Mouse (Mus musculus) midbrain, embryonic 11.5 days (tissue): ENCODE results near the gene Dicer1. TPM values are rescaled to one million over a fixed set of nuclear protein-coding genes. Genes with fewer than 3 reads are reported as not detected.

Experiments used
- ATAC-seq: fragments of 200-750 bp; cut with Nextera tagmentation; 2 replicates; pipeline ENCODE4 v1.8.0; 2017; ENCODE audit warnings: moderate TSS enrichment, moderate library complexity; ENCODE audit not compliant: low FRiP score
- DNase-seq: peaks from one replicate; pipeline ENCODE4 v3.0.0; 2015; ENCODE audit warnings: low spot score; ENCODE audit errors: missing footprints
- H3K27ac ChIP-seq: fragments of 300-500 bp; sonication (generic); 2 replicates; pipeline ENCODE4 v1.5.1; 2014; ENCODE audit warnings: low read depth, low read length
- H3K27me3 ChIP-seq: fragments of 300-500 bp; sonication (generic); 2 replicates; pipeline ENCODE4 v1.6.1; 2014; ENCODE audit warnings: mild to moderate bottlenecking, low read length, moderate library complexity, mixed read lengths; ENCODE audit not compliant: control insufficient read depth, insufficient read depth
- H3K36me3 ChIP-seq: fragments of 300-500 bp; sonication (generic); 2 replicates; pipeline ENCODE4 v1.6.1; 2014; ENCODE audit warnings: mild to moderate bottlenecking, low read length, moderate library complexity, mixed read lengths; ENCODE audit not compliant: control insufficient read depth, insufficient read depth
- H3K4me1 ChIP-seq: fragments of 300-500 bp; sonication (generic); 2 replicates; pipeline ENCODE4 v1.6.1; 2014; ENCODE audit warnings: low read length; ENCODE audit not compliant: control insufficient read depth, insufficient read depth
- H3K4me2 ChIP-seq: fragments of 300-500 bp; sonication (generic); 2 replicates; pipeline ENCODE4 v1.6.1; 2014; ENCODE audit warnings: mild to moderate bottlenecking, moderate library complexity
- H3K4me3 ChIP-seq: fragments of 300-500 bp; sonication (generic); 2 replicates; pipeline ENCODE4 v1.5.1; 2014; ENCODE audit warnings: low read depth, low read length
- H3K9ac ChIP-seq: fragments of 300-500 bp; sonication (generic); 2 replicates; pipeline ENCODE4 v1.6.1; 2014; ENCODE audit warnings: low read length
- H3K9me3 ChIP-seq: fragments of 300-500 bp; sonication (generic); 2 replicates; pipeline ENCODE4 v1.6.1; 2016; ENCODE audit warnings: low read length; ENCODE audit not compliant: control insufficient read depth
- WGBS: fragments of 180-500 bp; shearing (Covaris S2); extraction: QIAGEN DNeasy Blood & Tissue Kit; methylation state at CpG from one replicate; pipeline ENCODE4 v1.1.7; 2014; 5-methylcytosine and 5-hydroxymethylcytosine counted together
- polyA plus RNA-seq: library from polyadenylated mRNA; unstranded; fragments of >200 nt; fragmentation: Nextera tagmentation; extraction: Ambion mirVana; gene quantifications from 2 replicates; pipeline ENCODE4 v1.2.1, GENCODE M21; 2014

The Dicer1 gene
- polyA plus RNA-seq, 1 experiment from 2014 or later: 25.5 TPM

DNA sequence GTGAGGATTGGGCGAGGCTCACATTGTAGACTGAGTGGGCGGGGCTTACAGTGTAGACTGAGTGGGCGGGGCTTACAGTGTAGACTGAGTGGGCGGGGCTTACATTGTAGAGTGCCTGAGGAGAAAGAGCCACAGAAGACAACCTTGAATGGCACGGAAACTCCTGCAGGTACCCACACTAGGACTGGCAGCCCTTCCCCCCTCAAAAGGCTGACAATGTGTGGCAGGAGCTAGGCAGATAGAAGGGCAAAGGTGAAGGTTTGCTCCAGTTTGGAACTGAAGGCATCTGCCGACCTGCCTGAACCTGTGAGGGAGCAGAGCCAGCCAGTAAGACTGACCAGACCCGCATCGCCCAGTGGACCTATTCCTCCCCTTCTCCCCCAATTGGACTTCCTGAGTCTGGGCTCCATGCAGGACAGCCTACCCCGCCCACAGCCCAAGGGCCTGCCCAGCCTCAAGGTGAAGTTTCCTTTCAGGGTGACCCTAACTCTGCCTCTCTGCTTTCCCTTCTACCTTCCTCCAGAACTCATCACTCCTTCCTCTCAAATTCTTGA, 74.3 kb downstream of the Dicer1 start:
- H3K4me2 ChIP-seq: no peak overlapping the region
- H3K27ac ChIP-seq: no peak overlapping the region
- no peak overlapping the region for H3K9ac ChIP-seq
- WGBS: 91% methylated on average over 9 of the region's 9 CpGs
- no peaks in the 10 kb centered on the region for H3K36me3 ChIP-seq
- H3K4me3 ChIP-seq: no peak overlapping the region
- H3K4me1 ChIP-seq: peaks cover 15% of the 10 kb centered on the region
- no peaks in the 10 kb centered on the region for H3K9me3 ChIP-seq
- DNase-seq: peak; percentile 67
- H3K27me3 ChIP-seq: no peaks in the 10 kb centered on the region; the same call in 1 of the 2 replicates
- ATAC-seq: no peak; the same call in 1 of the 2 replicates

DNA sequence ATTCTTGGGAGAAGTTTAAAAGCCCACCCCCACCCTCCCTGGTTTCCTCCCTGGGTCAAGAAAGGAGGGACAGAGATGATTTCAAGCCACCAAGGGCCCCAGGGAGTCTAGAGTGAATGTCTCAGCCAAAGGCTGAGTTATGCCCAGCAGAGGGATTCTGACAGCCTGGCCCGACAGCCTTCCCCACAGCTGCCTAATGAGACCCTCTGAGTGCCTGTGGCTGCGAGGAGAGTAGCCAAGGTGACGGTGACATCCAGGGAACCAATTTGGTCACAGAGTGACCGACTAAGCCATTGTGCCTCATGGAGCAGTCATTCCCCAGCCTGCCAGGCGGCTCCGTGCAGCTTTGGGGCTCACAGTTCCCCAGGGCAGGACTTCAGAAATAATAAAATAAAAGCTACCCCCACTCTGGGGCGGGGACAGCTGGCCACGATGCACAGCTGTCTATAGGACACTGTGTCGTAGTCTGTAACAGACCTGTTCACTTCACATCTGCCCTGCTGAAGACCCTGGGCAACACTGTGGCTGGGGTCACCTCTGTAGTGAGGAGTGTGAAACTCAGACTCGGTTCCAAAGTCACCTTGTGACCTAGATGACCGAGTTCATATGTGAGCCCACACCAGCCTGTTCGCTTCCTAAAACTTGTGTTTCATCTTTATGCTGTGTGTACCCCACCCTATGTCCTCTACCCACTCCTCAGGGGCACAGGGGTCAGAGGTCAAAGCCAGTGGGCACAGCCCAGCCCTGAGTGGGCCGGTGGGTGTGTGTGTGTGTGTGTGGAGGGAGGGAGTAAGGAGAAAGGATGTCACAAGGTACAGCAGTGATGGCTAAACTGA, 75.0 kb downstream of the Dicer1 start:
- Histone ChIP-seq H3K9me3 (no peaks in the 10 kb centered on the region), H3K9ac (no peak overlapping the region), H3K36me3 (no peaks in the 10 kb centered on the region), H3K4me2 (no peak overlapping the region), H3K27me3 (no peaks in the 10 kb centered on the region; the same call in 1 of the 2 replicates), H3K4me3 (no peak overlapping the region), H3K4me1 (peaks cover 15% of the 10 kb centered on the region), H3K27ac (no peak overlapping the region)
- DNase-seq: peak; percentile 76
- WGBS: 68% methylated on average over 13 of the region's 13 CpGs
- ATAC-seq: peak; percentile 47

DNA sequence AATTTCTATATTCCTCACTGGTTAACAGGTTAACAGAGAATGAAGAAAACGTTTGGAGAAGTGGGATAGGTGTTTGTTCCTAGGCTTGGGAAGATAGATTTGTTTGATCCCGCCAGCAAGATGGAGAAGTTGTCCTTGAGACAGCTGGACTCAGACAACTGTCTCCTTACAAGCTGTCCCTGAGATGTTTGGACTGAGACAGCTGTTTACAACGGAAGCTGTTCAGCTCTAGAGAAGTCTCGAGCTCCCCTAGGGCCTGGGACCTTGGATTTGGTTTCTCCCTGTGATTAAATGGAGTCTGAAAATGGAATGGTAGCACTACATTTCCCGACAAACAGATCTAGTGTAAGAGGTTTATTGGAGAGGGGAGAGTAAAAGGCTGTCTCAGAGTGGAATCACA, 78.8 kb downstream of the Dicer1 start:
- DNase-seq (peak; percentile 23), ATAC-seq (no peak)
- H3K36me3 ChIP-seq: no peaks in the 10 kb centered on the region
- peaks cover 4% of the 10 kb centered on the region for H3K4me1 ChIP-seq
- no peaks in the 10 kb centered on the region for H3K9me3 ChIP-seq
- no peak overlapping the region for H3K4me3 ChIP-seq
- no peak overlapping the region for H3K4me2 ChIP-seq
- WGBS: 76% methylated on average over 5 of the region's 5 CpGs
- H3K9ac ChIP-seq: no peak overlapping the region
- no peaks in the 10 kb centered on the region for H3K27me3 ChIP-seq
- no peak overlapping the region for H3K27ac ChIP-seq

DNA sequence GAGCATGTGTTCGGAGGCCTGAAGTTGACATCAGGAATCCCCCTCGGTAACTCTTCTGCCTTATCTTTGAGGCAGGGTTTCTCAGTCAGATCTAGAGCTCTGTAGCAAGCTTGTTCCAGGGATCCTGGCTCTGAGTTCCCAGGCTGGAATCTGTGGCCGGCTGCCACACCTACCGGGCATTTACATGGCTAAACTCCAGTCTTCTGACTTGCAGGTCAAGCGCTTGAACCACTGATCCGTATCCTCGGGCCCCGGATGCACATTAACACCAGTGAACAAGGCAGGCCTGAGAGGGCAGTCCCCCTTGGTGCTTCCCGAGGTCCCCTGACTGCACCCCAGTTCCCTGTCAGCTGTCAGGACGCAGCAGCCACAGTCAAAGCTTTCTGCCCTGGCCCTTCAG, 79.3 kb downstream of the Dicer1 start:
- Histone ChIP-seq H3K9me3 (no peaks in the 10 kb centered on the region), H3K27ac (no peak overlapping the region), H3K27me3 (no peaks in the 10 kb centered on the region), H3K36me3 (no peaks in the 10 kb centered on the region), H3K4me2 (no peak overlapping the region), H3K4me3 (no peak overlapping the region), H3K4me1 (peaks cover 4% of the 10 kb centered on the region), H3K9ac (no peak overlapping the region)
- ATAC-seq: no peak
- DNase-seq: peak; percentile 71
- 71% methylated on average over 10 of the region's 10 CpGs for WGBS

DNA sequence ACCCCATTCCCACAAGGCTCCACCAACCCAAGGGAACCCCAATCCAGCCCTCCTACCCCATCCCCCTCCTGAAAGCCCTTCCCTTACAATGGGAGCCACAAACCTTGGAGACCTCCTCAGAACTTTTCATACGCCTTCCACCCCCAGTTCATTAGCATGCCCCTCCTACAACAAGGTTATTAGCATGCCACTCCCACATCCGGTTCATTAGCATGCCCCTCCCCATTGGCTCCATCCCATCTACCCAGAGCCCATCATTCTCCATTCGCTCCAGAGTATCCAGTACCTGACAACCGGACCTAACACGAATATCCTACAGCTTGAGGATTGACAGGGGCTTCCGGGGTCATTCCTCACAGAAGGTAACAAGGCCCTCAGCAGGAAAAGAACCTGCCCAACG, 83.9 kb downstream of the Dicer1 start:
- H3K4me1 ChIP-seq: no peaks in the 10 kb centered on the region
- H3K27ac ChIP-seq: no peak overlapping the region
- WGBS: 76% methylated on average over 7 of the region's 7 CpGs
- H3K4me2 ChIP-seq: no peak overlapping the region
- H3K36me3 ChIP-seq: no peaks in the 10 kb centered on the region
- no peaks in the 10 kb centered on the region for H3K9me3 ChIP-seq
- ATAC-seq (no peak), DNase-seq (peak; percentile 26)
- no peaks in the 10 kb centered on the region for H3K27me3 ChIP-seq
- H3K4me3 ChIP-seq: no peak overlapping the region
- no peak overlapping the region for H3K9ac ChIP-seq

DNA sequence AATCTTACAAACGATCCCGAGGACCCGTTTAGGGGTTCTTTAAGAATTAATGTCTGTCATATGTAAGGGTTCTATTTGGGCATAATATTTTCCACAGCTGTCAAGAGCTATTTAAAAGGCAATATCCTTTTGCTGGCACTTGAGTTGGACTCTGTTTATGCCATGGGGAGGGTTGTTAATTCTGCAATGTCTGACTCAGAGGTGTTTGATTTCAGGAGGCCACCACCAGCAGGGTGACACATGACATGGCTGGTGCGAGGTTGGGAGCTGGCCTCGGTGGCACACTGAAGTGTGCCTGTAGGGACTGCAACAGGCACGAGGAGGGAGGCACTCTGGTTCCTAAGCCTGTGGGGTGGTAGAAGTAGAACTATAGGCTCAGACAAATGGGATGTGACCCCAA, 85.8 kb downstream of the Dicer1 start:
- H3K4me3 ChIP-seq: no peak overlapping the region
- H3K4me2 ChIP-seq: no peak overlapping the region
- no peaks in the 10 kb centered on the region for H3K36me3 ChIP-seq
- H3K4me1 ChIP-seq: no peaks in the 10 kb centered on the region
- H3K9ac ChIP-seq: no peak overlapping the region
- no peaks in the 10 kb centered on the region for H3K27me3 ChIP-seq
- no peak for ATAC-seq
- 84% methylated on average over 6 of the region's 6 CpGs for WGBS
- peak; percentile 14 for DNase-seq
- H3K9me3 ChIP-seq: no peaks in the 10 kb centered on the region
- no peak overlapping the region for H3K27ac ChIP-seq

DNA sequence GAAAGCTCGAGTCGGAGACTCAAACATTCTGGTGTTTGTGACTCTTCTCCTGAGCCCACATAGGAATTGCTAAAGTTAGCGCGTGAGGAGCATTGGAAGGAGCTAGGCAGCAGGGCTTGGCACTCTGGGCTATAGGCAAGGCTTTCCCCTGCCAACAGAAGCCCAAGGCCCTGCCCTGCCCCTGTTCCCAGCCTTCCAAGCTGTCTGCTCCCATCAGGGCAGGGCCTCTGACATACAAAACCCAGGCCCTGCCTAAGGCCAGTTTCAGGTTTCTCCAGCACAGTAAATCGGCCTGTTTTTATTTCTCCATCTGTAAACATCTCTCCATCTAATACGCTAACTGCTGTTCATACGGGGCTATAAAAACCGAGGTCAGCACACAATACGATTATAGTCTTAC, 86.2 kb downstream of the Dicer1 start:
- ATAC-seq (no peak), DNase-seq (no peak)
- H3K9me3 ChIP-seq: no peaks in the 10 kb centered on the region
- H3K27ac ChIP-seq: no peak overlapping the region
- 91% methylated on average over 9 of the region's 9 CpGs for WGBS
- no peaks in the 10 kb centered on the region for H3K27me3 ChIP-seq
- no peak overlapping the region for H3K4me2 ChIP-seq
- no peak overlapping the region for H3K4me3 ChIP-seq
- H3K4me1 ChIP-seq: no peaks in the 10 kb centered on the region
- H3K36me3 ChIP-seq: no peaks in the 10 kb centered on the region
- no peak overlapping the region for H3K9ac ChIP-seq

DNA sequence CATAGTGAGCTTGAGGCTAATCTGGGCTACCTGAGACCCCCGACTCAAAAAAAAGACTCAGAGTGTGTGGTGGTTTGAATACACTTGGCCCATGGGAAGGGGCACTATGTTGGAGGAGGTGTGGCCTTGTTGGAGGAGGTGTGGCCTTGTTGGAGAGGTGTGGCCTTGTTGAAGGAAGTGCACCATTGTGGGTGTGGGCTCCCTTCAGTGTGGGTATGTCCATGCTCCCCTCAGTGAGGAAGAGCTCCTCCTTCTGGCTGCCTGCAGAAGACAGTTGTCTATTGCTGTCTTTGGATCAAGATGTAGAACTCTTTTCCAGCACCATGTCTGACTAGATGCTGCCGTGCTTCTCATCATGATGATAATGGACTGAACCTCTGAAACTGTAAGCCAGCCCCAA, 95.6 kb downstream of the Dicer1 start:
- ATAC-seq (no peak), DNase-seq (peak; percentile 60)
- peaks cover 5% of the 10 kb centered on the region; the same call in 1 of the 2 replicates for H3K9me3 ChIP-seq
- H3K27ac ChIP-seq: no peak overlapping the region
- 91% methylated on average over 2 of the region's 2 CpGs for WGBS
- no peak overlapping the region for H3K4me2 ChIP-seq
- H3K36me3 ChIP-seq: no peaks in the 10 kb centered on the region
- H3K4me3 ChIP-seq: no peak overlapping the region
- H3K4me1 ChIP-seq: no peaks in the 10 kb centered on the region
- H3K9ac ChIP-seq: no peak overlapping the region
- H3K27me3 ChIP-seq: no peaks in the 10 kb centered on the region

DNA sequence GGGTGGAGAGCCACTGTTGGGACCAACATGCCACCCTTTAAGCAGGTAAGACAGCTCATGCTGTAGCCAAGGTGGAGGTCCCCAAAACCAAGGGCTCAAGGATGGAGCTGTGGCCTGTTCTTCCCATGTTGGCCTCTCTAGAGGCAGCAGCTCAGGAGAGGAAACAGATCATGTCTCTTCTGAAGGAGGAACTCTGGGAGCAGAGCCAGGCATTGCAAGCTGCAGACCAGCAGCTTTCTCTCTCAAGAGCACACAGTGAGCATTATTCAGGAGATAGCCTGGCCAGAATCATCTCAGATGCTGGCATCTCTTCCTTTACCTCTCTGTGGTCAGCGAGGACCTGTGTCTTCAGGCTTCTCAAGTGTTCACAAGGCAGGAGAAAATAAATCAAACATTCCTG, 96.7 kb downstream of the Dicer1 start:
- WGBS: 90% methylated on average over 1 of the region's 1 CpGs
- Histone ChIP-seq H3K27ac (no peak overlapping the region), H3K9me3 (peaks cover 5% of the 10 kb centered on the region; the same call in 1 of the 2 replicates), H3K27me3 (no peaks in the 10 kb centered on the region), H3K4me2 (no peak overlapping the region), H3K9ac (no peak overlapping the region), H3K36me3 (no peaks in the 10 kb centered on the region), H3K4me1 (no peaks in the 10 kb centered on the region), H3K4me3 (no peak overlapping the region)
- DNase-seq (peak; percentile 41), ATAC-seq (no peak)
